Mouse (Mus musculus) heart, adult 18-20 months (tissue): Measurements from ENCODE around the gene Nup210l. TPM values are rescaled to one million over a fixed set of nuclear protein-coding genes. Genes with fewer than 3 reads are reported as not detected.
"Not testable (repeated sequence)": the region's sequence is repeated elsewhere in the genome, so short reads cannot be mapped to it uniquely, and the experiment has no call there.

Experiments used
- DNase-seq, 2 experiments: peaks; one replicate each; pipeline ENCODE4 v3.0.0; 2021 to 2022; ENCODE audit warnings: mixed read lengths in 1 of 2
- total RNA-seq, 2 experiments: library from RNA; stranded (reverse); gene quantifications; 2 replicates each; pipeline ENCODE4 v1.2.3; 2021

Nup210l gene
- total RNA-seq, 2 experiments from 2014 or later, result 0.12 to 0.18 TPM

DNA sequence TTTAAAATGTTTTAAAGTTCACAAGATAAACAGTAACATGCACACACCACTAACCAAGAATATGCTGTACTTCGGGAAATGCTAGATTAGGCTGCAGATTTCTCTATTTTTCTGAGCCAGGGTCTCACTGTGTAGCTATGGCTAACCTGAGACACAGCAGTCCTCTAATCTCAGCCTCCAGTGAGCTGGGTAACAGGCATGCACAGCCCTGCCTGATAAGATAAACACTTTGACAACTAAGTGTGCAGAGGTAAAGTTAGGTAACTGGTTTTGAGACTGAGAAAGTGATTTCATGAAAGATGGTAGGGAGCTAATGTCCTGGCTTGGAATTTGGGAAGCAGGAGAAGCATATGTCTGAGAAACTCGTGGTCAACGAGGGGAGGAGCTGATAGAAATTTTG is 9.5 kb upstream of the Nup210l start:
- DNase-seq, result no peak

DNA sequence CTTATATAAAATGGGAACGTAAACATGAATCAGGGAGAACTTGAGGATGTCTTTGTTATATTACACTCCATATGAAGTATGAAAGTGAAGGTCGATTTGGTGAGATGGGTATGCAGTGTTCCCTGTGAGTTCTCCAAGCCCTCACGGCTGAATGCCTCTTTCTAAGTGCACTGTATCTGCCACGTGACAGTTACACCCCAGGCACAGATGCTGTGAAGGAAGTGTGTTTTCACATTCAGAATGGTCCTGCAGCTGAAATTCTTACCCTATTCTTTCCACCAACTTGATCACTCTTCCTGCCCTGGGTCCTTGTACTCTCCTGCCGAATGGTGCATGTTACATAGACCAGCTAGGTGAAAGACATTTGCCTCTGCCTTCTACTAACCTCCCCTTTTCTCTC is 6.0 kb upstream of the Nup210l start:
- no peak for DNase-seq

DNA sequence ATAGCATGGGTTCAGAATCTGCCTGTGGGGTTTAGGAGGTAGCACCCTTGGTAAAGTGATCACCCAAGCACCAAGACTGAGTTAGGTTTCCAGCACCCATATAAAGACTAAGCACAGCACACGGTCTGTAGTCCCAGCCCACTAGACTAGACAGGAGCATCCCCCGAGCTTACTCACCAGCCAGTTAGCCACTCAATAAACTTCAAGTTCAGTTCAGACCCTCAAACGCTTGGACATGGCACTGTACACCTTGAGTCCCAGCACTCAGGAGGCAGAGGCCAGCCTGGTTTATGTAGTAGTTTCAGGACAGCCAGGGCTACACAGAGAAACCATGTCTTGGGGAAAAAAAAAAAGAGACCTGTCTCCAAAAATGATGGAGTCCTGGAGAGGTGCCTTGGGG is 2.9 kb upstream of the Nup210l start:
- no peak for DNase-seq

DNA sequence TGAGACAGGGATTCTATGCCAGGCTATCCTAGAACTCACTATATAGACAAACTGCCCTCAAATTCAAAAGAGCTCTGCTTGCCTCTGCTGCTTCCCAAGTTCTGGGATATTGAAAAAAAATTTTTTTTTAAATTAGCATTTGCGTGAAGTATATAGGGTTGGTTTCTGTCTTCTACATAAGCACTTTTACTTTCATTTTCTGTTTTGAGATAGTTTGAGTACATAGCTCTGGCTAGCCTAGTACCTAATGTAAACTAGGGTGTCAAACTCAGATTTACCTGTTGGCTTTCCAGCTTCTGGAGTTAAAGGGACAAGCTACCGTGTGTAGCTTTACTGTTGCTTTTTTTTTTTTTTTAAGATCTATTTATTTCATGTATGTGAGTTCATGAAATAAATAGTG is 2.3 kb upstream of the Nup210l start:
- DNase-seq, result no peak

DNA sequence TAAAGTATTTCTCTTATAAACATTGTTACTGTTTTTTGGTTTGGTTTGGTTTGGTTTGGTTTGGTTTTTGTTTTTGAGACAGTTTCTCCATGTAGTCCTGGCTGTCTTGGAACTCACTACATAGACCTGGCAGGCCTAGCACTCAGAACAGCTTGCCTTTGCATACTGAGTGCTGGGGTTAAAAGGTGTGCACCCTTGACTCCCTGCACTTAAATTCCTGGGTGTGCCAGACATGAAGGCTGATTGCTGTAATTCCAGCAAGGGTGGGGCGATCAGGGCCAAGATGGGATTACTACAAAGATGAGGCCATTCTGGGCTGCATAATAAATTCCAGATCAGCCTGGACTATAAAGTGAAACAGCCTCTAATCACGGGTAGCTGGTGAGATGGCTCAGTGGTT is 1.7 kb upstream of the Nup210l start:
- no peak for DNase-seq

DNA sequence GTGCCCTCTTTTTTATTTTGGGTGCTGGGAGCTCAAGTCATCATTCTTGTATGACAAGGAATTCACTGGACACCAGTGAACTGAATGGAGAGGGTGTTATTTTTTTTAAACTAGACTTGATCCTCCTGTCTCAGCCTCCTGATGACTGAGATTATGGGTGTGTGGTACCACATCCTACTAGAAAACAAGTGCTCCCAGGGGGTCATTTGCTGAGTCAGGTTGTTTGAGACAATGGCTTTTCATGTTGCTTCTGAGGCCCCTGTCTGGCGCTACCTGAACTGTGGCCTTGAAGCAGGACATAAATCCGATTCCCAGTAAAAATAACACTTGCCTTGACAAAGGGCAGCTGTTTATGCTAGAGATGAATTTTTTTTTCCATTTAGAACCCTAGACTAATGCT is 756 bp upstream of the Nup210l start:
- DNase-seq, result no peak

DNA sequence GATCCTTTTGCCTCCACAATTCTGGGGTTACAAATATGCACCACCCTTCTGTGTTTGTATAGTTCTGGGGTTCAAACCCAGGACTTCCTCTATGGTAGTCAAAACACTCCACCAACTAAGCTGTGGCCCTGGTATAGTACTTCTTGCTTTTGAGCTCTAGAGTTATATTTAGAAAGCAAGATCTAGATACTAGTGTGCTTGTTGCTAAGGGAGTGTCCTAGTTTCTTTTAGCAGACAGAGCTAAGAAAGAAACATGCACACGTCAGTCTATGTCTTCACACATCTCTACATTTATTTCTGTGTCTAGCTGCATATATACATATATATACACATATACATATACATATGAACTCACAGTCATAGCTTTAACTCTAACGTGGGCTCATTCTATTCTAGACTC is 7.8 kb downstream of the Nup210l start:
- DNase-seq, result peak in 1 of 2 experiments; percentile 18

DNA sequence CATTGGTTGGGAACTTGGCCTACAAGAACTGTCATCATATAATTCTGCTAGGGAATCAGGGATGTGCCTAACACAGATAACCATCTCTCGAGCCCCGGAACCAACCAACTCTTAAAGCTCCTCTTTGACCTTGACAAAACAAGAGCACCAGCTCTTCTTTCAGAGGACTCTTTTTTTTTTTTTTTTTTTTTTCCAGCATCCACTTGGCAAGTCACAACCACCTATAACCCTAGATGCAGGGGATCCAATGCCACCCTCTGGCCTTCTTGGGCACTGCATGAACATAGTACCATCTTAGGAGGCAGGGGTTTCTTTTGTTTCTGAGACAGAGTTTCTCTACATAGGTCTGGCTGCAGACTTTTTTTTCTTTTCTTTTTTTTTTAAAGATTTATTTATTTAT is 10.4 kb downstream of the Nup210l start:
- DNase-seq, result no peak

DNA sequence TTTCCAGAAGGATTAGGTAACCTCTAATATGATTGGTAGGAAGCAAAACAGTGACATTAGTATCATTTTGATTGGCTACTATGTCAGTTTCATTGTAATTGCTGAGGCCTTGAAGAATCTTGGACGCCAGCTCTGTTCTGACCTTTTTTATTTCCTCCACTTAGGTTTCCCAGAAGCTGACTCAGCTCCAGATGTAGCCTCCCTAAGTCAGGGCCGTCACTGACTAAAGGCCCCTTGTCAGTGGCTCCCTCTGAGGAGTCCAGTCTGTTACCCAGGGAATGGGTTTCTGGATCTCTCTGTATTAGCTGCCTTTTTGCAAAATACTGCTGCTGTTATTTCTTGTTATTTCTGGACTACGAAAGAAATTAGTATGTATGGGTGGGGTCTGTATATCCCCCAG is 11.6 kb downstream of the Nup210l start:
- no peak for DNase-seq

DNA sequence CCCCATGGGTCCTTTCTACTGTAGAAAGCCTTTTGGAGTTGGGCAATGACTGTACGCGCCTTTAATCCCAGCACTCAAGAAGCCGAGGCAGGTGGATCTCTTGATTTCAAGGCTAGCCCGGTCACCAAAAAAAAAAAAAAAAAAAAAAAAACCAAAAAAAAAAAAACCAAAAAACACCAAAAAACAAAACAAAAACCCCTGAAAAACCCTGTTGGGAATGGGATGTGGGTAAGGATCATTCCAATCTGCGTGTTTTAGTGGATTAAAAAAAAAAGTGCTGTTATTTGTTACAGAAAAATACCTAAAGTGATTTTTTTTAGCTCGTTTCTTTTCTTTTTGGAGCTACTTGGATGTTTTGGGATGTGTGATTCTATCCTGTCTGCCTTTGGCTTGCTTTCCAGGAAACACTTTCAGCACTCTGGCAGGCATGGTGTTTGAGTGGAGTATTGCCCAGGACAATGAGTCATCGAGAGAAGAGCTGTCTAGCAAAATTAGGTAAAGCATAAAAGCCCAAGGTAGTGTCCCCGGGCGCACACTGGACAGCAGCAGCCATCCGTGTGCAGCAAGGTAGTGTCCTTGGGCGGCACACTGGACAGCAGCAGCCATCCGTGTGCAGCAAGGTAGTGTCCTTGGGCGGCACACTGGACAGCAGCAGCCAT is 14.3 kb downstream of the Nup210l start:
- DNase-seq, result peak; percentile 65 to 69

DNA sequence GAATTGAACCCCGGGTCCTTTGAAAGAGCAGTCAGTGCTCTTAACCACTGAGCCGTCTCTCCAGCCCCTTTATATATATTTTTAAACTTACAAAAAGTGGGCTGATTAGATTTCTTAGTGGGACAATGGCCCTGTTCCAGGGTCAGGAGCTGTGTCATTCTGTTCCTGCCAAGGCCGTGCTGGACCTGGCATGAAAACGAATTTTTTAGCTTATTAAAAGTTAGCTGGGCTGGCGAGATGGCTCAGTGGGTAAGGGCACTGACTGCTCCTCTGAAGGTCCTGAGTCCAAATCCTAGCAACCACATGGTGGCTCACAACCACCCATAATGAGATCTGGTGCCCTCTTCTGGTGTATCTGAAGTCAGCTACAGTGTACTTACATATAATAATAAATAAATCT is 18.1 kb downstream of the Nup210l start:
- DNase-seq, result not testable (repeated sequence)

DNA sequence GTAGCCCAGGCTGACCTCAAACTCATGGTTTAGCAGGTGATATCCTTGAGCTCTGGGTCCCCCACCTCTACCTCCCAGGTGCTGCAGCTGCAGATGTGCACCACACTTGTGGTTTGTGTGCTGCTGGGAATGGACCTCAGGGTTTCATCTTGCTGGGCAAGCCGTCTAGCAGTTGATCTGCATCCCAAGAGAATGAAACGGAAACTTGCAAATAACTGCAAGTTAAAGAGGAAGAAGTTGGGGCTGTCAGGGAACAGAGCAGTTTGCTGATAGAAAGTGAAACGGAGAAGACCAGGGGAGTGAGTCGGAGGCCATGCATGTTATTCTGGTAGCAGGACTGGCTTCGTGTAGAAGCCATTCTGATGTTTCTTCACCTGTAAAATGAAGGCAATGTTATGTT is 21.8 kb downstream of the Nup210l start:
- DNase-seq, result peak in 1 of 2 experiments; percentile 12

DNA sequence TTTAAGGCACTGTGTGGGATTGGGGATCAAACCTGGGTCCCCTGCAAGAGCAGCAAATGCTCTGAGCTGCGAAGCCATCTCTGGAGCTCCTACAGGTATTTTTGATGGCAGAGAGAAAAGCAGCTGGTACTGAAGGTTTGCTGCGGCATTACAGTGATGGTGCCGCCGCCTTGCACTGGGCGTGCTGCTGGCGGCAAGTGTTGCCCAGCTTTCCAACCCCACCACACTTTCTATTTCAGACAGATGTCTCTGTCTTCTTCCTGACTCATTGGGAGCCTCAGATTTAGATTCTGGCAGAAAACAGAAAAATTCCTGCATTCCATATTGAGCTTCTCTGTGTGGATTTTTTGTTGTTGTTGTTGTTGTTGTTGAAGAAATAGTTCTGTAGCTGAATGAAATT is 23.9 kb downstream of the Nup210l start:
- no peak for DNase-seq

DNA sequence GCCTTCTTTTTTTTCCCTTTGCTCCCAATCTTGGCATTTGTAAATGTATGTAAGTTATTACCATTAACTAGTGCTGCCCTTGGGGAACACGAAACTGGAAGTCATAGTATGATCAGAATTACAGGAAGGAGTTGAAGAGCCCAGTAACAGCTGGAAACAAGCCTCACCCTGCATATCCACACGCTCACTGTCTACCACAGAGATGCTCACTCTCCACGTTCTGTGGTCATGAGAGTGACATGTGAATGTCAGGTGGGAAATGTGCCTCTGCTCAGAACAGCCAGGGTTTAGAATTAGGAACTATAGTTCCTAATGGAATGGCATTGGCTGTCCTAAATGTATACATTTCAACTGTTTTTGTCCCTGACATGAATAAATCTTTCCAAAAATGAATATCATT is 28.8 kb downstream of the Nup210l start:
- DNase-seq, result no peak

DNA sequence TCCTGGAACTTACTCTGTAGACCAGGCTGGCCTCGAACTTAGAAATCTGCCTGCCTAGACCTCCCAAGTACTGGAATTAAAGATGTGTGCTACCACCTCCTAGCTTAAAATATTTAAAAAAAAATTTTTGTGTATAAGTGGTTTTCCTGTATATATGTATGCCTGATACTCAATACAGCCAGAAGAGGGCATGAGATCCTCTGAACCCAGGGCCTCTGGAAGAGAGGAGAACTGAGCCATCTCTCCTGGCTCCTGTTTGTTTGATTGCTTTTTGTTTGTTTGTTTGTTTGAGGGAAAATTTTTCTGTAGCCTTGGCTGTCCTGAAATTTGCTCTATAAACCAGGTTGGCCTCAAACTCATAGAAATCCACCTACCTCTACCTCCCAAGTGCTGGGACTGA is 29.4 kb downstream of the Nup210l start:
- no peak for DNase-seq

DNA sequence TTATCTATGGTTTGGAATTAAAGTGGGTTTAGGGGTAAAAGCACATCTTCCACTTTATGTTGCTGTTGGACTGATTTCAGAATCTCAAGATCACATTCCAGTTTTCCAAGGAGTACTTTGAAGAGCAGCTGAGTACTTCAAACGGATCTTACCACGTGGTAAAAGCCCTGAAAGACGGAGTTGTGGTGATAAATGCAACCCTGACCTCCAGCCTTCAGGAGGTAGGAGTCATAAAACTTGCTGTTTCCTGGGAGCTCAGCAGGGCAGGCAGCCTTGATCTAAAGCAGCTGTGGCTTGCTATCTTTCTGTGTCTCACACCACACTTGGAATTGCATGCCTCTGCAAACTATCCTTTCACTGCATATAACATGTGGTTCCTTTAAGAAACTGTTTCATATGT is 30.6 kb downstream of the Nup210l start:
- DNase-seq, result no peak

DNA sequence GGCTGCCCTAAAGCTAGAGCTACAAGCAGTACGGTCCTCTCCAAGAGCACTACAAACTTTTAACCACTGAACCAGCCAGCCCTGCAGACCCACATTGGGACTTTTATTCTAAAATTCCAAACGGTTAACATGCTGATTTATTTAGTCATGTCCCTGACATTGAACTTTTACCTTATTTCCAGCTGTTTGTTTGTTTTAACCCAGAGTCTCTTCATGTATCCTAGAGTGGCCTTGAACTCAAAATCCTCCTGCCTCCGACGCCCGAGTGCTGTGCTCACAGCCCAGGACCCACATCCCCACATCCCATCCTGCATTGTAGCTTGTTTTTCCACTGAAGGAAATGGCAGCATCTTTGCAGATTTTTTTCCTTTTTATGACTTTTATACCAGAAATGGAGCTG is 31.1 kb downstream of the Nup210l start:
- no peak for DNase-seq

DNA sequence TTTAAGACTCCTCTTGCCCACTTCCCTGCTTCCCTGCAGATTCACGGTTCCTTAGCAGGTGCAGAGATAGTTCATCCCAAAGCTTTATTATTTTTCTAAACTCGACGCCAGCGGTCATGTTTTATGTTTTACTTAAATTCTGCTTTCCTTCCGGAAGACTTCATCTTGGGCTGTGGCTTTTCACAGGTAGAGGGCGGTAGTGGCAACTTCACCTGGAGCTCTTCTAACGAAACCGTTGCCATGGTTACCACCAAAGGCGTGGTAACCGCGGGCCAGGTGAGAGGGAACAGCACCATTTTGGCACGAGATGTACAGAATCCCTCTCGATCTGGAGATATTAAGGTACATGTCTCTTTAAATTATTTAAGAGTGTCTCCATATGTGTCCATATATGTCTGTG is 32.7 kb downstream of the Nup210l start:
- DNase-seq, result no peak

DNA sequence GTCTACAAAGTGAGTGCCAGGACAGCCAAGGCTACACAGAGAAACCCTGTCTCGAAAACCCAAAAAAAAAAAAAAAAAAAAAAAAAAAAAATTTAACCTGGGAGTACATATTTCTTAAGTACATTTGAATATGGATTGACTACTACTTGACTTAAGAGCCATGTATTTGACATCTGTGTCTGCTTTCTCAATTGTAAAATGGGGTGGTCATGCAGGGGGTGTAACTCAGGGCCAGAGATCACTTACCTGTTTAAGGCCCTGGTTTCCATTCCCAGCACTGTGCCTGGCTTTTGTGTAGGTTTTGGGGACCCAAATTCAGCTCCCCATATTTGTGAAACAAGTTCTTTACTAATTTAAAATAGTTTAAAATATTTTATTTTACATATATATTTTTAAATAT is 33.7 kb downstream of the Nup210l start:
- no peak for DNase-seq

DNA sequence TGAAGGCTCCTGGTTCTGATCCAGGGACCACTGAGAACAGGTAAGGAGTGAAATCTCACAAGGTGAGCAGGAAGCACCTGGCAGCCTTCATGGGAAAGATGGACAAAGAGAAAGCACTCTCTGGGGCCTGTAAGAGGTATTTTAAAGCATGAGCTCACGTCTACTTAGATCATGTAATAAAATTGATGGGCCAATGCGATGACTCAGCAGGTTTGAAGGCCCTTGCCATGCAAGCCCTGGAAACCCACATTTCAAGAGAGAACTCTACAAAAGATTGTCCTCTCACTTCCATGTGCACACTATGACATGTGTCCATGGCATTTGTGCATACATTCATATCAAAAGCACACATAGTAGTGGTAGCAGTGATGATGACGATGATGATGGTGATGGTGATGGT is 36.0 kb downstream of the Nup210l start:
- DNase-seq, result no peak

DNA sequence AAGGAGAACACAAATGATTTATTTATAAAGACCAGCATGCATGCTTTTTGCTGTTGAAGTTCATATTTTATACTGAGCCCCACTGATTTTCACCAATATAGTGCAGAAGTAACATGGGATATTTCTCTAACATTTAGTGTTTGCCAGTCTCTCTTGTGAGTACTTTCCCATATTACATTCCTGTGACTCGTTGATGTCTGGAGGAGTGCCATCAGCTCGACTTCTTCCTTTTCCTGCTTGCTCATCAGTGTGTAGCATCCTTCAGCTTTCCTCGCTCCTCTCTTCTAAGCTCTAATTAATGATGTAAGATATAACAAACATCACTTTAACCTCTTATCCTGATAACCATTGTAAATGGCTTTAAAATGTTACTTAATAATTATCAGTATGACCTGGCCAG is 41.5 kb downstream of the Nup210l start:
- DNase-seq, result no peak

DNA sequence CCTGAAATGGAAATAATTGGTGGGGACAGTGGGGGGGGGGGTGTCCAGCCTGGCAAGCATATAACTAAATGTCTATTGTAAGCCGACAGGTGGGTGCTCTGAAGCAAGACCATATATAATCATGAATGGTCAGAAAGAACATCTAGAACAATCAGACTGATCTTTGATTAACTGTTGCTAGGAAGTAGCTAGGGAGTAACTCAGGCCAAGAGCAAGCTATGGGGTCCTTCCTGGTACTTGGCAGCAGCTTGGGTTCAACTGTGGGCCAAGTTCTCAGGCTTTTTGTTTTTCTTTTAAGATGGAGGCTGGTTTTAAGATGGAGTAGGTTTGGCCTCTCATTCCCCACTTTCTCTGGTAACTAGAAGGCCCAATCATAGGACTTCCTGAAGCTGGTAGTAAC is 42.7 kb downstream of the Nup210l start:
- DNase-seq, result no peak

DNA sequence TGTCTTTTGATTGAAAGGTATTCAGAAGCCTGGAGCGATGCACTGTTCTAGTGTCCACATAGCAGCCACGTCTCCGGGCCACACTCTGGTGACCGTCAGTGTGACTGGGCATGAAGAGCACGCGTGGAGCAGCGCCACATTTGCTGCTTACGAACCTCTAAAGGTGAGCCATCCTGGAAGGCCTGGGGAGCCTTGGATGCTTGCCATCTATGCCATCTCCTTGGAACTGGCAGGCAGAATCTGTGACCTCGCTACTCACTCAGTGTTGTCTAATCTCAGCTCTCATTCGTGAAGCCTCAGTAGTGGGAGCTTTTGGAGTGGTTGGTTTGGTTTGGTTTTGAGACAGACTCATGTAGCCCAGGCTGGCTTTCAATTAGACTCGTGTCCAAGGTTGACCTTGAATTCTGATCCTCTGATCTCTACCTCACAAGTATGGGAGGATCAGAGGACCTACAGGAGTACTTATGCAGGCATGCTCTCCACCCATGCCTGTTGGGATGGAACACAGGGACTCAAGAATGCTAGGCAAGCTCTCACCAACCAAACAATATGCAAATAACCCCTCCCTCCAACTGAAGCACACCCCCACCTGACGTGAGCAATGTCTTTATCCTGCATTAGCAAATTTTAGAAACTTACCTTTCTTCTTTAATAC is 47.3 kb downstream of the Nup210l start:
- no peak for DNase-seq

DNA sequence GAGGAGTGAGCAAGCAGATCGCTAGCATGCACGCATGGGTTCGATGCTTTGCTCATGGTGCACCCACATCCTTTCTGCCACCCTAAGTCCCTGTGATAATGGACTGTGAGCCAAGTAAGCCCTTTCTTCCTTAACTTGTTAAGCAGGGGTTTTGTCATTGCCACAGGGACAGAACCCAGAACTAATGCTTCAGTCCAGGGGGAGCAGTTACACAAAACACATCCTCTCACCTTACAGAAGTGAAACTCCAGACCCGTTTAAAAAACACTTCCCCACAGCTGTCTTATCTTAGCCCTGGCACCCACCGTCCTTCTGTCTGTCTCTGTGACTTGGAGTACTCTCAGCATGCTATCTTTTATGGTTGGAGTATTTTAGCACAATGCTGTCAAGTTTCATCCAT is 52.1 kb downstream of the Nup210l start:
- DNase-seq, result peak in 1 of 2 experiments; percentile 4
